Mouse (Mus musculus) frontal cortex, postnatal 25 days (tissue): ENCODE results near the gene Gm10153.
"Not testable (repeated sequence)": the region's sequence is repeated elsewhere in the genome, so short reads cannot be mapped to it uniquely, and the experiment has no call there.

Source experiments
- DNase-seq, 2 experiments: peaks; one replicate each; pipeline ENCODE4 v3.0.0; 2022; ENCODE audit warnings: low spot score in 2 of 2

The Gm10153 gene

GRCm38 (mm10) chr7:142143506-142144010, 46.6 kb downstream of the Gm10153 start:
- not testable (repeated sequence) for DNase-seq

GRCm38 (mm10) chr7:142140696-142141095, 49.5 kb downstream of the Gm10153 start:
- DNase-seq: no peak
